ENCODE assay signal across 10 mouse cellular contexts in the genomic region with DNA sequence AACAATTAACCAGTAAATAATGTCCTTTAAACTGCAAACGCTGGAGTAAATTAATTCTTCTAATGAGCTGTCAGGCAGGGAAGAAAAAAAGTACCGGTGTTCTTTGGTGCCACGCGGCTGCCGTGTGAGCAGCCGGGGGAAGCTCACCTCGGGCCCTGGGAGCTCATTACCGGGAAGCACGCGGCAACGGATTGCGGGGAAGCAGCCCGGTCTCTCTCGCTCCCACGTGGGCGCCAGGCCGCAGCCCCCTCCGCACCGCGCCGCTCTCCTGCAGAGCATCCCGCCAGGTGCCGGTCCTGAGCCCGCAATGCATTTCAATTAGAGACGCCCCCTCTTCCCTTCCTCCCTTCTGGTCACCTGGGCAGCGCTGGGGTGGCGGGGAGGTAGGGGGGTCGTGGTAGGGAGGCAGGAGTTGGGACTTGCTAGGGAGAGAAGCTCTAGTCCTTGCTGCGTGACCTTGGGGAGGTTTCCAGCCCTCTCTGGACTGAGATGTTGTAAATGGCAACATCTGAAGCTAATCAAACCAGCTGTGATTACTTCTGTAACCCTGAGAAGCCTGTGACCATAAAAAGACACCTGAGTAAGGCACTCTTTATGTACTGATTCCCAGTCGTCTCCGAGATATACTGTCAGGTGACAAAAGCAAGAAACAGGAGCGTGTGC. TPM values are rescaled to one million over a fixed set of nuclear protein-coding genes. Genes with fewer than 3 reads are reported as not detected.
DNase-seq lines count a peak whose midpoint lies in the region; ATAC-seq and TF ChIP-seq lines count a peak whose summit lies in the region.
"Had no signal": no experiment of that assay in that cellular context is flagged by ENCODE, and none has a peak within 500 bp of the region (broad histone marks: within the 10 kb centered on the region; RNA-seq: fewer than 3 reads in every experiment).

No protein-coding gene starts in this region.

- no peak for ATAC-seq in heart, embryonic 16.5 days (replicated peaks; ENCODE audit: extremely low read depth, insufficient read depth, low FRiP score)
- no peak for ATAC-seq in hindbrain, postnatal 0 days
- no peak for ATAC-seq in midbrain, postnatal 0 days (ENCODE audit: low FRiP score)

- WGBS in heart, embryonic 16.5 days = 6% methylated on average over 32 of the region's 32 CpGs
- WGBS in heart, adult 2 months = 9% methylated on average over 32 of the region's 32 CpGs
- WGBS in forebrain, embryonic 10.5 days = 4% methylated on average over 32 of the region's 32 CpGs
- 8% methylated on average over 30 of the region's 32 CpGs for WGBS in hindbrain, postnatal 0 days
- 7% methylated on average over 29 of the region's 32 CpGs for WGBS in midbrain, postnatal 0 days

- peak overlapping the region; percentile 22; the same call in 1 of the 2 replicates for H3K4me2 ChIP-seq in heart, embryonic 16.5 days (ENCODE audit: low read depth, low read length)
- H3K4me2 ChIP-seq in hindbrain, postnatal 0 days (ENCODE audit: low read depth, low read length) = peak overlapping the region; percentile 43; the same call in 1 of the 2 replicates
- peak overlapping the region; percentile 43 for H3K4me2 ChIP-seq in midbrain, postnatal 0 days (ENCODE audit: low read depth, low read length, poor library complexity, severe bottlenecking)

- TF ChIP-seq EP300 in heart, adult 2 months (IDR thresholded peaks at IDR 0.05; ENCODE audit: insufficient read depth, low read depth, low read length) = no peak

- no peak for TF ChIP-seq CTCF in heart, adult 2 months (IDR thresholded peaks at IDR 0.05)
- no peak for TF ChIP-seq CTCF in hindbrain, postnatal 0 days (IDR thresholded peaks at IDR 0.05; ENCODE audit: low read depth)
- no peak for TF ChIP-seq CTCF in midbrain, postnatal 0 days (IDR thresholded peaks at IDR 0.05)
- TF ChIP-seq CTCF in layer of hippocampus, adult 2 months (conservative IDR thresholded peaks at IDR 0.05) = no peak

- H3K4me3 ChIP-seq in heart, embryonic 16.5 days (ENCODE audit: low read length) = no peak overlapping the region
- H3K4me3 ChIP-seq in heart, adult 2 months = no peak overlapping the region
- peak overlapping the region; percentile 37 for H3K4me3 ChIP-seq in forebrain, embryonic 10.5 days
- no peak overlapping the region for H3K4me3 ChIP-seq in hindbrain, postnatal 0 days (ENCODE audit: low read length)
- peak overlapping the region; percentile 18; the same call in 1 of the 2 replicates for H3K4me3 ChIP-seq in midbrain, postnatal 0 days (ENCODE audit: low read depth, low read length)
- H3K4me3 ChIP-seq in layer of hippocampus, adult 2 months = no peak overlapping the region

- intact Hi-C loops in heart, adult 2 months (cut with DNase I) = no loop called here

- DNase-seq in heart, adult 2 months = no peak
- no peak for DNase-seq in forebrain, embryonic 10.5 days (ENCODE audit: extremely low spot score, low spot score)
- no peak for DNase-seq in hindbrain, postnatal 0 days (ENCODE audit: low spot score)
- no peak for DNase-seq in midbrain, postnatal 0 days (ENCODE audit: low spot score)
- DNase-seq in urinary bladder, postnatal 10 days (ENCODE audit: low spot score) = no peak
- no peak for DNase-seq in layer of hippocampus, adult 2 months (ENCODE audit: low spot score in 2 of 2)
- no peak for DNase-seq in embryo, embryonic 10 days (ENCODE audit: low spot score)
- DNase-seq: gastrocnemius, postnatal 14 days; thymus, adult 18-20 months had no signal

- no peaks in the 10 kb centered on the region for H3K36me3 ChIP-seq in heart, embryonic 16.5 days (ENCODE audit: control insufficient read depth, insufficient read depth)
- H3K36me3 ChIP-seq in heart, adult 2 months (ENCODE audit: control insufficient read depth, insufficient read depth, low read length) = no peaks in the 10 kb centered on the region
- no peaks in the 10 kb centered on the region for H3K36me3 ChIP-seq in forebrain, embryonic 10.5 days (replicated peaks)
- H3K36me3 ChIP-seq in hindbrain, postnatal 0 days (ENCODE audit: insufficient read depth, low read length) = no peaks in the 10 kb centered on the region
- no peaks in the 10 kb centered on the region for H3K36me3 ChIP-seq in midbrain, postnatal 0 days (ENCODE audit: insufficient read depth, low read length)

- no peaks in the 10 kb centered on the region for H3K9me3 ChIP-seq in heart, embryonic 16.5 days (replicated peaks; ENCODE audit: control insufficient read depth, low read length)
- H3K9me3 ChIP-seq in forebrain, embryonic 10.5 days = no peaks in the 10 kb centered on the region
- no peaks in the 10 kb centered on the region for H3K9me3 ChIP-seq in hindbrain, postnatal 0 days (ENCODE audit: low read length)
- H3K9me3 ChIP-seq in midbrain, postnatal 0 days (ENCODE audit: low read length) = no peaks in the 10 kb centered on the region

- H3K4me1 ChIP-seq in heart, embryonic 16.5 days (ENCODE audit: control insufficient read depth, insufficient read depth, low read length) = no peaks in the 10 kb centered on the region
- H3K4me1 ChIP-seq in heart, adult 2 months (ENCODE audit: control insufficient read depth, insufficient read depth, low read length) = no peaks in the 10 kb centered on the region
- H3K4me1 ChIP-seq in forebrain, embryonic 10.5 days = peaks cover 55% of the 10 kb centered on the region
- no peaks in the 10 kb centered on the region for H3K4me1 ChIP-seq in hindbrain, postnatal 0 days (ENCODE audit: insufficient read depth, low read length)
- H3K4me1 ChIP-seq in midbrain, postnatal 0 days (ENCODE audit: insufficient read depth, low read length) = peaks cover 14% of the 10 kb centered on the region

- H3K27me3 ChIP-seq in heart, embryonic 16.5 days (ENCODE audit: control insufficient read depth, insufficient read depth, low read length) = peaks cover 42% of the 10 kb centered on the region
- peaks cover 6% of the 10 kb centered on the region; the same call in 1 of the 2 replicates for H3K27me3 ChIP-seq in heart, adult 2 months (ENCODE audit: control insufficient read depth, insufficient read depth, low read length)
- peaks cover 90% of the 10 kb centered on the region for H3K27me3 ChIP-seq in forebrain, embryonic 10.5 days (ENCODE audit: poor library complexity, severe bottlenecking)
- peaks cover 7% of the 10 kb centered on the region; the same call in 1 of the 2 replicates for H3K27me3 ChIP-seq in hindbrain, postnatal 0 days (ENCODE audit: insufficient read depth, low read length)
- H3K27me3 ChIP-seq in midbrain, postnatal 0 days (ENCODE audit: insufficient read depth, low read length) = no peaks in the 10 kb centered on the region

- TF ChIP-seq POLR2A in heart, adult 2 months (IDR thresholded peaks at IDR 0.05; ENCODE audit: insufficient read depth, low read depth, low read length) = no peak

- H3K27ac ChIP-seq in heart, embryonic 16.5 days (ENCODE audit: low read length) = no peak overlapping the region
- H3K27ac ChIP-seq in heart, adult 2 months = no peak overlapping the region
- no peak overlapping the region for H3K27ac ChIP-seq in forebrain, embryonic 10.5 days
- H3K27ac ChIP-seq in hindbrain, postnatal 0 days = no peak overlapping the region
- 0 out of 2 replicates have a peak overlapping the region, but pooled peaks have one; percentile 12 for H3K27ac ChIP-seq in midbrain, postnatal 0 days (ENCODE audit: low read depth, low read length)
- H3K27ac ChIP-seq in layer of hippocampus, adult 2 months = no peak overlapping the region

- H3K9ac ChIP-seq in heart, embryonic 16.5 days (ENCODE audit: low read length) = no peak overlapping the region; the same call in 1 of the 2 replicates
- no peak overlapping the region for H3K9ac ChIP-seq in heart, adult 2 months (ENCODE audit: low read depth, low read length)
- peak overlapping the region; percentile 24; the same call in 1 of the 2 replicates for H3K9ac ChIP-seq in hindbrain, postnatal 0 days (replicated peaks; ENCODE audit: low read length)
- 0 out of 2 replicates have a peak overlapping the region, but pooled peaks have one; percentile 5 for H3K9ac ChIP-seq in midbrain, postnatal 0 days (replicated peaks; ENCODE audit: low read length, poor library complexity, severe bottlenecking)

- H3K79me2 ChIP-seq in heart, adult 2 months (replicated peaks; ENCODE audit: control insufficient read depth, insufficient read depth, low read length) = no peaks in the 10 kb centered on the region

RNA-seq across cellular contexts. Expression of a gene that starts 15.9 kb away (rescaled TPM):
- 0.04 and 0.19 TPM in 2 replicates for polyA plus RNA-seq in heart, embryonic 16.5 days (2015; fragmentation: Nextera tagmentation; extraction: Ambion mirVana)
- total RNA-seq in heart, adult 2 months (2021) = under 1 TPM; 0.68 to 0.80 TPM
- polyA plus RNA-seq in heart, adult 2 months (2012; rRNA removed) = 0.59 and 0.70 TPM in 2 replicates
- 2.8 and 4.3 TPM in 2 replicates for polyA plus RNA-seq in forebrain, embryonic 10.5 days (2016; fragmentation: Nextera tagmentation; extraction: Ambion mirVana)
- 175 and 177 TPM in 2 replicates for total RNA-seq in hindbrain, postnatal 0 days (2014; rRNA removed)
- polyA plus RNA-seq in hindbrain, postnatal 0 days (2015; fragmentation: Nextera tagmentation; extraction: Ambion mirVana) = 113 and 127 TPM in 2 replicates
- total RNA-seq in midbrain, postnatal 0 days (2014; rRNA removed) = 160 and 173 TPM in 2 replicates
- 121 and 125 TPM in 2 replicates for polyA plus RNA-seq in midbrain, postnatal 0 days (2015; fragmentation: Nextera tagmentation; extraction: Ambion mirVana)
- 100 to 1,000 TPM; 154 to 159 TPM for total RNA-seq in layer of hippocampus, adult 2 months (2021)

RNA-seq across cellular contexts. Expression of a gene that starts 20.8 kb away (rescaled TPM):
- polyA plus RNA-seq in heart, embryonic 16.5 days (2015; fragmentation: Nextera tagmentation; extraction: Ambion mirVana) = 2.9 TPM in 2 replicates
- under 1 TPM; 0.52 to 0.77 TPM for total RNA-seq in heart, adult 2 months (2021)
- polyA plus RNA-seq in heart, adult 2 months (2012; rRNA removed) = 0.47 and 0.82 TPM in 2 replicates
- 10.0 and 10.1 TPM in 2 replicates for polyA plus RNA-seq in forebrain, embryonic 10.5 days (2016; fragmentation: Nextera tagmentation; extraction: Ambion mirVana)
- total RNA-seq in hindbrain, postnatal 0 days (2014; rRNA removed) = 2.8 and 6.8 TPM in 2 replicates
- polyA plus RNA-seq in hindbrain, postnatal 0 days (2015; fragmentation: Nextera tagmentation; extraction: Ambion mirVana) = 4.4 and 4.6 TPM in 2 replicates
- 3.4 and 3.6 TPM in 2 replicates for total RNA-seq in midbrain, postnatal 0 days (2014; rRNA removed)
- polyA plus RNA-seq in midbrain, postnatal 0 days (2015; fragmentation: Nextera tagmentation; extraction: Ambion mirVana) = 3.8 and 5.1 TPM in 2 replicates
- total RNA-seq in layer of hippocampus, adult 2 months (2021) = 1 to 10 TPM in 1 of 2 experiments, under 1 TPM in 1; 0.84 to 1.2 TPM

Comparison
In these comparisons a context has a peak if more than half of its experiments do, and no peak if none do; other contexts are left out.
1. H3K4me3 ChIP-seq: peak in forebrain, embryonic 10.5 days (single experiment) and midbrain, postnatal 0 days (single experiment); none in heart, embryonic 16.5 days (single experiment), heart, adult 2 months (single experiment), hindbrain, postnatal 0 days (single experiment) and layer of hippocampus, adult 2 months (single experiment).
2. H3K9ac ChIP-seq: peak in hindbrain, postnatal 0 days (single experiment) and midbrain, postnatal 0 days (single experiment); none in heart, embryonic 16.5 days (single experiment) and heart, adult 2 months (single experiment).
3. RNA of a gene that starts 15.9 kb away (polyA plus RNA-seq): 113 to 127 TPM in hindbrain, postnatal 0 days and 121 to 125 TPM in midbrain, postnatal 0 days; 2.8 to 4.3 TPM in forebrain, embryonic 10.5 days, 0.59 to 0.70 TPM in heart, adult 2 months and 0.04 to 0.19 TPM in heart, embryonic 16.5 days; every median in the first group is over 10 times any median in the second.
4. Peak in every context shown above with its lines, with median percentiles within 50 percentile points of each other: H3K4me2 ChIP-seq.